Comparison of ENCODE assay signal across 15 mouse cellular contexts in the genomic region with DNA sequence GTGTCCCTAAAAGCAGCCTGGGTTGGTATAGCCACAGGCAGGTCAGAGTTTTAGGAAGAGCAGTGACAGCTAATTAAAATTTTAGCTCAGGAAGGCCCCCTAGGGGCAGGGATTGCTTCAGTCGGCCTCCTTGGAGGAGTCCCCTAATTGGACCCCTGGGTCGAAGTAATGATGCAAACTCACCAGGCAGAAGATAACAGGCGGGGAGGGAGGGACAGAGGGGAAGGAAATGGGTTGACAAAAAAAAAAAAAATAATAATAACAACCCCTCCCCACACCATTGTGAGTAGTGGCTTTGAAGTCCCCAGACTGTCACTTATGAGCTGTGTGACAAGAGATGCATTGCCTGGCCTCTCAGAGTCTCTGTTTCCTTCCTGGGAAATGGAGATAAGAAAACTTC. TPM values are rescaled to one million over a fixed set of nuclear protein-coding genes. Genes with fewer than 3 reads are reported as not detected.
A peak's percentile ranks its signal among the peaks of the same experiment; 100 is the strongest.
DNase-seq lines count a peak whose midpoint lies in the region; ATAC-seq and TF ChIP-seq lines count a peak whose summit lies in the region.
"Had no signal": no experiment of that assay in that cellular context is flagged by ENCODE, and none has a peak within 500 bp of the region (broad histone marks: within the 10 kb centered on the region; RNA-seq: fewer than 3 reads in every experiment).

No protein-coding gene starts in this region.

- H3K27ac ChIP-seq in gastrocnemius, adult 2 months, result no peak overlapping the region
- H3K27ac ChIP-seq in liver, embryonic 13.5 days, result no peak overlapping the region
- no peak overlapping the region for H3K27ac ChIP-seq in stomach, postnatal 0 days (replicated peaks)
- no peak overlapping the region for H3K27ac ChIP-seq in hindbrain, embryonic 11.5 days (ENCODE audit: low read depth, low read length)
- H3K27ac ChIP-seq: hindbrain, embryonic 15.5 days had no signal

- H3K36me3 ChIP-seq in liver, embryonic 13.5 days, result no peaks in the 10 kb centered on the region
- no peaks in the 10 kb centered on the region for H3K36me3 ChIP-seq in stomach, postnatal 0 days (ENCODE audit: control insufficient read depth, insufficient read depth, low read length)
- no peaks in the 10 kb centered on the region for H3K36me3 ChIP-seq in hindbrain, embryonic 11.5 days (ENCODE audit: control insufficient read depth, insufficient read depth, low read length)
- H3K36me3 ChIP-seq: hindbrain, embryonic 15.5 days had no signal

- no peak overlapping the region for H3K4me3 ChIP-seq in gastrocnemius, adult 2 months
- H3K4me3 ChIP-seq in liver, embryonic 13.5 days (replicated peaks), result no peak overlapping the region
- H3K4me3 ChIP-seq in stomach, postnatal 0 days (ENCODE audit: low read depth, low read length), result no peak overlapping the region
- no peak overlapping the region for H3K4me3 ChIP-seq in hindbrain, embryonic 11.5 days (ENCODE audit: low read depth, low read length)
- H3K4me3 ChIP-seq: erythroblast, embryonic 14.5 days; hindbrain, embryonic 15.5 days had no signal

- DNase-seq in gastrocnemius, adult 2 months, result no peak
- DNase-seq in gastrocnemius, adult 8-10 months (ENCODE audit: low spot score in 2 of 2), result no peak
- DNase-seq in testis, postnatal 10 days (ENCODE audit: low spot score), result peak; percentile 45
- DNase-seq in testis, postnatal 14 days (ENCODE audit: low spot score), result no peak
- no peak for DNase-seq in liver, embryonic 13.5 days
- DNase-seq in stomach, postnatal 0 days (ENCODE audit: low spot score), result no peak
- no peak for DNase-seq in right cerebral cortex, postnatal 36 days (ENCODE audit: low spot score in 2 of 2)
- no peak for DNase-seq in hindbrain, embryonic 11.5 days (ENCODE audit: low spot score)
- DNase-seq: adrenal gland, adult 2 months; cerebellum, adult 8-10 months; heart, adult 18-20 months had no signal

- 0 out of 2 replicates have a peak, but pooled peaks have one; percentile 26 for ATAC-seq in liver, embryonic 13.5 days (ENCODE audit: low read depth)
- ATAC-seq in stomach, postnatal 0 days (ENCODE audit: low FRiP score, low TSS enrichment), result no peak
- ATAC-seq in hindbrain, embryonic 11.5 days (ENCODE audit: low FRiP score), result no peak

- no peak overlapping the region for H3K4me2 ChIP-seq in liver, embryonic 13.5 days
- no peak overlapping the region for H3K4me2 ChIP-seq in stomach, postnatal 0 days (replicated peaks; ENCODE audit: low read depth)
- H3K4me2 ChIP-seq in hindbrain, embryonic 11.5 days (replicated peaks; ENCODE audit: low read depth, low read length), result no peak overlapping the region
- H3K4me2 ChIP-seq: hindbrain, embryonic 15.5 days had no signal

- intact Hi-C loops in gastrocnemius, adult 2 months (cut with DNase I), result no loop called here

- peaks cover 49% of the 10 kb centered on the region for H3K27me3 ChIP-seq in liver, embryonic 13.5 days
- no peaks in the 10 kb centered on the region for H3K27me3 ChIP-seq in stomach, postnatal 0 days (ENCODE audit: control insufficient read depth, insufficient read depth, low read length)
- peaks cover 2% of the 10 kb centered on the region; the same call in 1 of the 2 replicates for H3K27me3 ChIP-seq in hindbrain, embryonic 11.5 days (ENCODE audit: control insufficient read depth, insufficient read depth, low read length)

- 5% methylated on average over 3 of the region's 3 CpGs for WGBS in liver, embryonic 13.5 days (ENCODE audit: insufficient replicate concordance)
- 35% methylated on average over 3 of the region's 3 CpGs for WGBS in stomach, postnatal 0 days
- 17% methylated on average over 3 of the region's 3 CpGs for WGBS in hindbrain, embryonic 11.5 days

- TF ChIP-seq EP300 in stomach, postnatal 0 days (optimal IDR thresholded peaks at IDR 0.05), result no peak

- H3K9ac ChIP-seq in liver, embryonic 13.5 days, result no peak overlapping the region
- H3K9ac ChIP-seq in stomach, postnatal 0 days (ENCODE audit: low read length), result no peak overlapping the region
- no peak overlapping the region for H3K9ac ChIP-seq in hindbrain, embryonic 11.5 days (ENCODE audit: low read depth, low read length)
- H3K9ac ChIP-seq: hindbrain, embryonic 15.5 days had no signal

- H3K9me3 ChIP-seq in liver, embryonic 13.5 days (replicated peaks), result no peaks in the 10 kb centered on the region
- no peaks in the 10 kb centered on the region for H3K9me3 ChIP-seq in stomach, postnatal 0 days (ENCODE audit: control insufficient read depth, low read length)
- H3K9me3 ChIP-seq in hindbrain, embryonic 11.5 days (ENCODE audit: control insufficient read depth, low read length), result no peaks in the 10 kb centered on the region
- H3K9me3 ChIP-seq: hindbrain, embryonic 15.5 days had no signal

- peaks cover 51% of the 10 kb centered on the region for H3K4me1 ChIP-seq in liver, embryonic 13.5 days (replicated peaks)
- no peaks in the 10 kb centered on the region for H3K4me1 ChIP-seq in stomach, postnatal 0 days (replicated peaks; ENCODE audit: control insufficient read depth, insufficient read depth)
- H3K4me1 ChIP-seq in hindbrain, embryonic 11.5 days (replicated peaks; ENCODE audit: control insufficient read depth, insufficient read depth, low read length), result peaks cover 11% of the 10 kb centered on the region

- TF ChIP-seq CTCF in gastrocnemius, adult 2 months (IDR thresholded peaks at IDR 0.05), result peak; percentile 7; the same call in 1 of the 2 replicates
- 0 out of 2 replicates have a peak, but pooled peaks have one; percentile 6 for TF ChIP-seq CTCF in stomach, postnatal 0 days (IDR thresholded peaks at IDR 0.05; ENCODE audit: low read depth)

RNA-seq across cellular contexts. Expression of a gene that starts 6.2 kb away (rescaled TPM):
- 1 to 10 TPM; 3.8 to 5.3 TPM for total RNA-seq in gastrocnemius, adult 2 months (2021)
- 1 to 10 TPM; 1.8 to 3.3 (median 2.5) TPM for total RNA-seq in gastrocnemius, adult 8-10 months (2022)
- polyA plus RNA-seq in liver, embryonic 13.5 days (2015; fragmentation: Nextera tagmentation; extraction: Ambion mirVana), result 14.6 and 14.9 TPM in 2 replicates
- 10.4 and 10.9 TPM in 2 replicates for polyA plus RNA-seq in stomach, postnatal 0 days (2015; fragmentation: Nextera tagmentation; extraction: Ambion mirVana)
- polyA plus RNA-seq in hindbrain, embryonic 11.5 days (2014; fragmentation: Nextera tagmentation; extraction: Ambion mirVana), result 6.6 and 7.6 TPM in 2 replicates

RNA-seq across cellular contexts. Expression of a gene that starts 32.2 kb away (rescaled TPM):
- not detected for total RNA-seq in gastrocnemius, adult 2 months (2021)
- not detected for total RNA-seq in gastrocnemius, adult 8-10 months (2022)
- not detected in 2 replicates for polyA plus RNA-seq in liver, embryonic 13.5 days (2015; fragmentation: Nextera tagmentation; extraction: Ambion mirVana)
- 0.05 TPM in 1 of 2 replicates, not detected in the other for polyA plus RNA-seq in stomach, postnatal 0 days (2015; fragmentation: Nextera tagmentation; extraction: Ambion mirVana)
- not detected in 2 replicates for polyA plus RNA-seq in hindbrain, embryonic 11.5 days (2014; fragmentation: Nextera tagmentation; extraction: Ambion mirVana)
- total RNA-seq: adrenal gland, adult 2 months; heart, adult 18-20 months; layer of hippocampus, postnatal 25 days had no signal
- polyA plus RNA-seq: adrenal gland, adult 2 months; erythroblast, embryonic 14.5 days; hindbrain, embryonic 15.5 days; liver, embryonic 16.5 days had no signal
